Comparison of ENCODE assay signal across 23 mouse cellular contexts in genomic region chr13:99256916-99257315, GRCm38 (mm10).
"Had no signal": no experiment of that assay in that cellular context is flagged by ENCODE, and none has a peak within 500 bp of the region (broad histone marks: within the 10 kb centered on the region; RNA-seq: fewer than 3 reads in every experiment).

No protein-coding gene starts in this region.

- DNase-seq: kidney, postnatal 14 days; kidney, postnatal 4 days; left cerebral cortex, postnatal 4 days; liver; lung, adult 18-20 months; lung, postnatal 10 days; lung, postnatal 36 days; right cerebral cortex, adult 18-20 months; right cerebral cortex, postnatal 14 days; right cerebral cortex, postnatal 4 days; thymus, adult 2 months; thymus, postnatal 14 days; thymus, postnatal 4 days had no signal

- H3K36me3 ChIP-seq: limb, embryonic 13.5 days; liver, embryonic 12.5 days; liver, embryonic 15.5 days; lung, embryonic 15.5 days; midbrain, embryonic 10.5 days; midbrain, embryonic 13.5 days had no signal

- H3K4me1 ChIP-seq: limb, embryonic 13.5 days; liver, embryonic 12.5 days; liver, embryonic 15.5 days; lung, embryonic 15.5 days; megakaryocyte, embryonic 14.5 days; midbrain, embryonic 10.5 days; midbrain, embryonic 13.5 days had no signal

- H3K9ac ChIP-seq: limb, embryonic 13.5 days; liver, embryonic 12.5 days; liver, embryonic 15.5 days; lung, embryonic 15.5 days; midbrain, embryonic 13.5 days had no signal

- H3K27ac ChIP-seq: limb, embryonic 13.5 days; liver, embryonic 12.5 days; liver, embryonic 15.5 days; lung, embryonic 15.5 days; midbrain, embryonic 10.5 days; midbrain, embryonic 13.5 days; stomach, postnatal 0 days had no signal

- H3K27me3 ChIP-seq: limb, embryonic 13.5 days; liver, embryonic 12.5 days; liver, embryonic 15.5 days; lung, embryonic 15.5 days; midbrain, embryonic 13.5 days had no signal

- H3K9me3 ChIP-seq: liver, embryonic 12.5 days; liver, embryonic 15.5 days; lung, embryonic 15.5 days; midbrain, embryonic 13.5 days had no signal

- H3K4me3 ChIP-seq: limb, embryonic 13.5 days; liver, embryonic 12.5 days; liver, embryonic 15.5 days; lung, embryonic 15.5 days; megakaryocyte, embryonic 14.5 days; midbrain, embryonic 10.5 days; midbrain, embryonic 13.5 days; myocyte had no signal

- ATAC-seq: liver, embryonic 12.5 days; midbrain, embryonic 13.5 days; midbrain, embryonic 16.5 days had no signal

- H3K4me2 ChIP-seq: limb, embryonic 13.5 days; liver, embryonic 12.5 days; liver, embryonic 15.5 days; lung, embryonic 15.5 days; midbrain, embryonic 13.5 days had no signal
